Mouse (Mus musculus) stomach, postnatal 0 days (tissue): ENCODE results near the gene Chfr.

Source experiments
- CTCF ChIP-seq: IDR thresholded peaks from 2 replicates; pipeline ENCODE4 v1.5.1; 2016; ENCODE audit warnings: antibody characterized with exemption, low read depth, mild to moderate bottlenecking, moderate library complexity
- EP300 ChIP-seq: optimal IDR thresholded peaks from 2 replicates; pipeline ENCODE3; 2016; ENCODE audit warnings: antibody characterized with exemption

DNA sequence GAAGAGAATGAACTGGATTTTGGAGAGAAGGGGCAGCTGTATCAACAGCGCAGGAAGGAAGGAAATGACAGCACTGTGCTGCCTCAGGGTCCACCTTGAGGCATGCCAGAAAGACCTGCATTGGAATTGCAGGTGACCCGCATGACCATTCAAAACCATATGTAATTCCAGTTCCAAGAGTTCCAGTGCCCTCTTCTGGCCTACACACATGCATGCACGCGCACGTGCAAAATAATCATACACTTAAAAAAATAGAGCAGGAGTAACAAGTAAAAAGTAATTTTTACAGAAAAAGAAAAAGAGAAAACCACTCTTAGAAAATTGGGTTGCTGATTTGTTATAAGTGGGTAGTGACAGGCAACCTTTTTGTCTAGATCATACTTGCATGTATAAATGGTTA is 7.4 kb downstream of the Chfr start:
- TF ChIP-seq EP300 (no peak), CTCF (peak; percentile 68)
